Mouse (Mus musculus) large intestine, adult 2 months (tissue): Measurements from ENCODE around the gene Lsamp. TPM values are rescaled to one million over a fixed set of nuclear protein-coding genes. Genes with fewer than 3 reads are reported as not detected.

Source experiments
- DNase-seq: peaks from one replicate; pipeline ENCODE4 v3.0.0-alpha.2; 2012; ENCODE audit warnings: low read depth, low spot score
- WGBS: fragments of 180-500 bp; shearing (Covaris S2); methylation state at CpG from one replicate; pipeline ENCODE4 v1.1.7; 2018; 5-methylcytosine and 5-hydroxymethylcytosine counted together
- polyA plus RNA-seq: library from polyadenylated mRNA; depleted of rRNA; stranded (reverse); fragments of >200 nt; gene quantifications from 2 replicates; pipeline ENCODE4 v1.2.3, GENCODE M21; 2012

Gene Lsamp
- polyA plus RNA-seq, 1 experiment: 0.53 TPM

DNA sequence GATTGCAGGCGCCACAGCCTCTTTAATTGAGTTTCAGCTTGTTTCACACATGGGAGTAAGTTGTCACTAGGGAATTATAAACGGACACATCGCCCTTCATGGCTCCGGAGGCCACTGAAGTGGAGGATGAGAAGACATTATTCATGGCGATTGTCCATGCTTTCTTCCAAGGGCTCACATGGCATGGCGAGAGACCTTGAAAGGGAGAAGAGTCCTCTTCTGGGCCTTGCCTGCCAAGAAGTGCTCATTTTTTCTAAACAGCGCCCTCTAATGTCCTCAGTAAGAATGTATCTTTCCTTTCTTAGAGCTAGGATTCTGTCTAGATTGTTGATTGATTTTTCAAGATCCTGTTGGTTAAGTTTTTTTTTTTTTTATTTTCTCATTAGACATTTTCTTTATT, 1424.7 kb downstream of the Lsamp start:
- WGBS: 59% methylated on average over 7 of the region's 7 CpGs
- DNase-seq: no peak

DNA sequence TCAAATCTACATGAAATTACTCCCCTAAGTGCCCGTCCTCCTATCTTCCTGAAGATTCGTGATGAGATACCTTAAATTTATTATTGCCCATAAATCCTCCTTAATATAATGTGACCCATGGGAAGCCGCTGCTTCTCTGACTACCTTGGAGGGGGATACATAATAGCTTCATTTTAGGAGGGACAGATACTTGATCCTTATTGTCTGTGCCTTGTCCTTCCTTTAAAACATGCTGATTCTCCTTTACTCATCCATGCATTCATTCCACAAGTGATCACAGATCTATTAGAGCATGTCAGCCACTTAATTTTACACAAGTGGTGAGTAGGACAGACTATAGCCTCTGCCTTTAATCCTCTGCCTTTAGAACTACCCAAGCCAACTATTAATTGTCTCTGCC, 1426.5 kb downstream of the Lsamp start:
- 66% methylated on average over 3 of the region's 3 CpGs for WGBS

DNA sequence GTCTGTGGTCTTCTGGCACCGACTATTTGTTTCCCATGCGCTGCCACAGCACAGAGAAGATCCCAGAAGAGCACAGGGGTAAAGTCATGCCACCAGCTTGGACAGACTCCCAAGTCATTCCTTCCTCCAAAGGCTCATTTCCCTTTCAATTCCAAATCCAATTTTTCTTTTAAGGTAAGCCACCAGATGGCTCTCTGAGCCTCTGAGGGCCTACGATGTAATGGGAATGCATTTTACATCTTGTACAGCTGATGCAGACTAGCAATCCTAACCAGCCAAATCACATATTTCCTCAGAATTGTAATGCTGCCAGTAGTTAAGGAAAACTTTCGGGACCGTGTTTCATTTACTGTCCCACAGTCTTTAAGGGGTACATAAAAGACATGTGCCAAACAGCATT, 1433.2 kb downstream of the Lsamp start:
- DNase-seq: no peak
- WGBS: 81% methylated on average over 5 of the region's 5 CpGs

More for the DNA sequence above, 1426.5 kb downstream of the Lsamp start:
- no peak for DNase-seq

DNA sequence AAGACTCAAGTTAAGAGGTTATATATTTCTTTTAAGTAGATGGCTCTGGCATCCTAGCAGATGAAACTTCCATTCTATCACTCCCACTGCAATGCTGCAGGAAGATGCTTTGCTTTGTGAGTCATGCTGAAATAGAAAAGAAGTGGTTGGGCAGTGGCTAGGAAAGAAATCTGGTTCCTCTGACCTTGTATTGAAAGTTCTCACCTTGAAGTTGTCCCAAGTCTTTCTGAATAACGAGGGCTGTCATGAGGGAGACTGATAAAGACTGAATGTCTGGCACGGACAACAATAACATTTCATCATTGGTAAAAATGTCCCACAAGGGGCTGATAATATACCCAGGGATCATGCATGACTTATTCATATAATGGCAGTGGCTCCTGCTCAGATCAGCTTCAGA, 1483.2 kb downstream of the Lsamp start:
- no peak for DNase-seq
- 63% methylated on average over 2 of the region's 2 CpGs for WGBS

DNA sequence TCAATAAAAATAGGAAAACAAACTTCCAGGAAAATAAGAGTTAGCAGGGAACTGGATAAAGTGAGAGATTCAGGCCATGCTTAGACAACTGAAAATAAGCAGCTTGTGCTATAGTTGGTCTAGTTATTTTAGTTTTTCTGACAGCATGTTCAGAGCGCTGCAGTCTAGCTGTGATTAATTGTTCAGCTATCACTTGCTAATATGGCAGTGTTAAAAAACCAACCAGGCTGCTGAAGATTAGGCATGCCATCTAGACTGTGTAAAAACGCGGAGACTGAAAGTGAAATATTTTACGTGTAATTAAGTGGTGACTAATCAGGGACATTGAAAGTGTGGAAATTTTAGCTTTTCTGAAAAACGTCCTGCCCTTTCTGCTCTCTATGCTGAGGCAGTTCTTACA, 1494.5 kb downstream of the Lsamp start:
- WGBS: 80% methylated on average over 5 of the region's 5 CpGs
- no peak for DNase-seq

DNA sequence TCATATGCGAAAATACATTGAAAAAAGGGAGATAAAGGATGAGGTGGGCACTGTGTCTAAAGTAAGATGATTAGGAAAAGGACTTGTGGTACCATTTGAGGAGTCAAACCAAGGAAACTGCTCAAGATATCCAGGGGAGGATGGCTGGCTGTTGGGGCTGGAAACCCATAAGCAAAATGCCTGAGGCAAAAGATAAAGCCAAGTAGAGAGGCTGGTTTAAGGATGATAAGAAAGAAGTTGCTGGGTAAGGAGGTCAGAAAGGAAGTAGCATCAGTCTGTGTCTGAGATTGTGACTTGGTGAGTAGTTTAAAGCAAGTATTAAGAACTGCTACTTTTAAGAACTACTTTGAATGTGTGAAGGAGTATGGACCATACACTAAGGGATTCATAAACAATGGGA, 1497.7 kb downstream of the Lsamp start:
- WGBS: 66% methylated on average over 1 of the region's 1 CpGs
- DNase-seq: no peak

DNA sequence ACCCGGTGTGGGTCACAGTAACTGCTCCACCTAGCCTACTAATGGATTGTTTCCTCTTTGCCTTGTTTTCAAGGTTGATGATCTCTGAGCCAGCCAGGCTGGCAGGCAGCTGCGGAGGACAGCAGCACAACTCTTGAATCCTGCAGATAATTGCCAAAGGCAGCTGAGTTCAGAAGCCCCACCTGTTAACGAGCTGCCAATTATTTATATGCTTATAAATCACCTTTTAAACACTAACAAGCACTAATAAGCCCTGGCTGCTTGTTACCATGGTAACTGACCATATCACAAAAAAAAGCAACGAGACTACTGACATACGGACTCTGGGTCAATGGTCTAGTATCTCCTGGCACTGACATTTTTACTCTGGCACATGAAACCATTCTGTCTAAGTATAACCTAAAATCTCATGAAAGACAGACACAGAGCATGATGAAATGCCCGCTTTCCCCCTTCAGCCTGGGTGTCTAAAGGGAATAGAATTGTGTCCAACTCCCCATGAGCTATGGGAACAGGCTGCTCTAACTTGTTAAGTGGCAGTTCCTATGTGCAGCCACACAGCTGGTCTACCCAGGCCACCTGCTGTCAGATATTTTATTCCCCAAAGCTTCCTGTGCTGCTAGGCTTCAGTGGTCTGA, 1526.9 kb downstream of the Lsamp start:
- 37% methylated on average over 6 of the region's 6 CpGs for WGBS
- no peak for DNase-seq

DNA sequence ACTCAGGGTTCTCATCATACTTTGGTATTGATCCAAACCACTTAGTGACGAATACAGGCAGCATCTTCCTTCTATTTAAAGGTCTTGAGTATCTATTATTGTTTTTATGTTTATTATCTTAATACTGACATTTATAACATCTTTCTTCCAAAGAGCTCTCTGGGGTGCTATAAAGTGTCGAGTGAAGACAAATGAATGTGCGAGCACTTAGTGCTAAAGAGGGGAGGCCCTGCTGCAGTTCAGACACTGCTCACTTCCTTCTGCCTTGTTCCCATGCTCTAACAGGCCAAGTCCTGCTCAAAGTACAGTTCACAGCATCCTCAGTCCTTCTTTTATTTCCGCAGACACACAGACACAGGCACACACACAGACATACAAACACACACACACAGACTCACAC, 1537.4 kb downstream of the Lsamp start:
- WGBS: 48% methylated on average over 4 of the region's 4 CpGs
- DNase-seq: no peak

DNA sequence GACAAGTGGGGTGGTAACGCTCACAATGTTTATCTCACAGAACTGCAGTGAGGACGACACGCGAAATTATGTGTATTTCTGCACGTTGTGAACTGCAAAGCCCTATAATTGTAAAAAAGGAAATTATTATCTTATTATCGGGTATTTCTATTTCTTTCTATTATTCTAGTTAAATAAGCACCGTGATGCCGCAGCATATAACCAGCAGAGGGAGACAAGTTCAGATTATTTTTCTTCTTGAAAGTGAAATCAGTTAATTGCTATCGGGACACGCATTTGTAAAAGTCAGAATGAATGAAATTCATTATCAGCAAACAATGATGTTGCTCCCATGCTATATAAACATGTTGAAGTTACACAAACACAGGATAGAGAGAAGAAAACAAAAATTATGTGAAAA, 1540.1 kb downstream of the Lsamp start:
- 67% methylated on average over 10 of the region's 10 CpGs for WGBS
- no peak for DNase-seq

DNA sequence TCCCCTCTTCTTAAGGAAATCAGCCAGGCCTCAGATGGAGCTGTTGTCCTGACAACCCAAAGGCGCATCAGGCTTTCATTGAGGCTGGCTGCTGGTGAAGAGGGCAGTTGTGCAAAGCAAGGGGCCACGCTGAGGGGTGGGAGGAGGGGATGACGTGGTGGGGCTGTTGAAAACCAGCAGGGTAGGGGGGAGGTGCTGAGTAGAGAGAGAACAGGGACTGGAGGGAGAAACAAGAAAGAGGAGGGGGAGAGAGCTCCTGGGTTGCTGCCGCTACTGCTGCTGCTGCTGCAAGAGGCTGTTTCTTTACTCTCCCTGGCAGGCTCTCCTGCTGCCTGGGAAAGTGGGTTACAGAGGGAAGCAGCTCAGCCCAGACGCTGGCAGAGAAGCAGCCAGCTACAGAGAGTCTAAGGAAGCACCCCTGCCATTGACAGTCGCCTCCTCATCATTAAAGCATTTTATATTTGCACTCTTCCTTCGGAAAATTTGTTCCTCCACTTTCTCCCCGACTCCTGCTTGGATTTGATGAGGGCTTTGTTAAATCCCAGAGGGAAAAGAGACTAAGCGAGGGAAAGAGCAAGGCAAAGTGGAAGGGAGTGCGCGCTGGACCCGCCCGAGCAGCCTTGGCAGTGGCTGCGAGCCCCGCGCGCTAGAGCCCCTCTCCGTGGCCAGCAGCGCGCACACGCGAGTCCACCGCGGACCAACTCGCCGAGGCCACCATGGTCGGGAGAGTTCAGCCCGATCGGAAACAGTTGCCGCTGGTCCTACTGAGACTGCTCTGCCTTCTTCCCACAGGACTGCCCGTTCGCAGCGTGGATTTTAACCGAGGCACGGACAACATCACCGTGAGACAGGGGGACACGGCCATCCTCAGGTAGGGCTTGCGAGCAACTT, 1548.7 kb downstream of the Lsamp start:
- no peak for DNase-seq

DNA sequence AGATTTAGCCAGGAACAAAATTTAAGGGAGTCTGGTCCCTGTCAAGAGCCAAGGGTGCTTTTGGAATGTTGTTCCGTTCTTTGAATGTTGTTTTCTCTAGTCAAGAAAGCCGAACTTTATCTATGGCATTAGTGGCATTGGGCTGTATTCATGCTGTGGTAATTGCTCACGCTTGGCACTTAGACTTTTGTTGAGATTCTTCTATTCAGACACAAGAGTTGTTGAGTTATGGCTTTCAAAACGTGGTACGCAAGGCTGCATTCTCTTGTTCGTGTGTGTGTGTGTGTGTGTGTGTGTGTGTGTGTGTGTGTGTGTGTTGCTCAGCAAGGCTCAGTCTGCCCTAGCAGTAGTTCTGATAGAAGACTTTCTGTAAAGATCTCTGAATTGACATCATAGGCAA, 1549.5 kb downstream of the Lsamp start:
- 13% methylated on average over 6 of the region's 6 CpGs for WGBS
- DNase-seq: no peak

More for the DNA sequence above, 1548.7 kb downstream of the Lsamp start:
- 4% methylated on average over 38 of the region's 38 CpGs for WGBS

DNA sequence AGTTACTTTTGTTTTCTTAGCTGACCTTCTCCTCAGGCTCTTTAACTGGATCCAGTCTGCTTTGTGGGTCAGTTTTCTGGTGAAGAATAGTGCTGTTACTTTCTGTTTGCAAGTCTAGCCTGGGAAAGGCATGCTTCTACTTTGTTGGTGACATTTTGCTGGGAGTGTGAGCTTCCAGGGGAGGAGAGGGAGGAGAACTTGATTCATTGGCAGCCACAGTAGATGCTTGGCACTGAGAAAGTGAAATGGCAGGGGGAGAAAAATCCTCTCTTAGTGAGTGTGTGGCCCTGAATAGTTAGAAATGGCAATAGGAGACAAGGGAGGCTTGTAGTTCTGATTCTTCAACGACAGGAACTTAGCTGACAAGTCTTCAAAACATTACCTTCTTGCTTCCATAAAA, 1551.6 kb downstream of the Lsamp start:
- DNase-seq: no peak
- WGBS: 67% methylated on average over 1 of the region's 1 CpGs

DNA sequence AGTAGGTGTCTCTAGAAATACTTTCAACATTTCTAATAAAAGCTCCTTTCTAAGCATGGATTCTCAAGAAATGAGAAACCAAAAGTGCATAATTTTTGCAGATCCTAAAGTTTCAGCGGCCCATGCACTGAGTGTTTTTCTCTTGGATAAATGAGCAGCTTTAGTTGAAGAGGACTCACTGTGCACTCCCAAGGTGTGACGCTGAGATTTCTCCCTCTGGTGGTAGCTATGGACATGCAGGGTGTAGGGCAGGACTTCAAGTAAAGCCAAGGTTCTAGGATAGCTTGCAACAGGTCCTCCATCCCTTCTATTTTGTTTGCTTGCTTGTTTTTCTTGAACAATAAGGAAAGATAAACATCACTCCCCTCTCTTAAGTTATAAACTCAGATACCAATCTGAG, 1558.5 kb downstream of the Lsamp start:
- DNase-seq: no peak
- 46% methylated on average over 2 of the region's 2 CpGs for WGBS

DNA sequence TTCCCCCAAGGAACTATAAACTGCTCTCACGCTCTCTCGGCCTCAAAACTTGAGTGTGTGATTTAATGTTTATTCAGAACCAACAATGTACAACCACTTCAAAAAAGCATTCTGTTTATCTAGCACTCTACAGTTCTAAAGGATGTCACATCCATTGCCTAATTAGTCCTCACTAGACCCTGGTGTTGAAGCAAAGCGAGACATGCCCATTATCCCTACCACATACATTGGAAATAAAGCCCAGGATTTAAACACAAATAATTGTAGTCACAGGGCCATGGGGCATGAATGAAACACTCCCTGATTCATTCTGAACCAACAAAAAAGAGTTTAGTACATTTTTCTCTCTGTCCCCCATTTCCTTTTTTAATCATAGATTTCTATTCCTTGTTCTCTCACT, 1567.0 kb downstream of the Lsamp start:
- no peak for DNase-seq
- 77% methylated on average over 3 of the region's 3 CpGs for WGBS

DNA sequence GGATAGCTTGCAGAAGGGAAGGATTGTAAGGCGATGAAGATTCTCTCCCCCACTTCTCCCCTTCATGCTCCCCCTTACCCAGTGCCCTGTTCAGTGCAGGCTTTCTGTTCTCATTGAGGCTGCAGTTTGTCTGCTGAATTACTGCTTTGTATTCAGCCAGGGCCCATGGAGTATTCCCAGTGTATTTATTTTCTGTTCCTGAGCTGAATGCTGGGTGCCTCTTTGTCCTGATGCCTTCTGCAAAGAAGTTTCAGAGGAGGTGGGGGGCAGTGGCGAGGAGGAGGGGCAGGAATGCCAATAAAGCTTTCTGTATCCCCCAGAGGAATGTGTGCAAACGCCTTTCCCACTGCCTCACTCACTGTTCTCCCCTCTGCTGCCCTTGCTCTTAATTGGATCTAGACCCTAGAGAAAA, 1567.7 kb downstream of the Lsamp start:
- WGBS: 23% methylated on average over 3 of the region's 3 CpGs
- DNase-seq: no peak

DNA sequence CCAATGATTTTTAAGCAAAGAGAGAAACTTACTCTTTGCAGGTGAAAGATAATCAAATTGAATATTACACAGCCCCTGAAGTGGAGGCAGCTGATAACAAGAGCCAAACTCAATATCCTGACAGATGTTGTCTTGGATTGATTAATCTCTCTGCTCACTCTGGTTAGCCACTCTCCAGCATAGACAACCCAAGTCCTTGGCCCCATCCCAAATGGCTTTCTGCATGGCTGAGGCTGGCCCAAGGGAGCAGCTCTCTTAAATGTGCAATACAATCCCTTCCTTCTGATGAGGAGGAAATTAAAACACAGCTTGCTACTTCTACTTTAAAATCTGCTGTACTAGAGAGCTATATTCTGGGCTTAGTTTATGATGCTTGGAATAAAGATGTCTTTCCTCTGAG, 1572.9 kb downstream of the Lsamp start:
- DNase-seq: no peak

DNA sequence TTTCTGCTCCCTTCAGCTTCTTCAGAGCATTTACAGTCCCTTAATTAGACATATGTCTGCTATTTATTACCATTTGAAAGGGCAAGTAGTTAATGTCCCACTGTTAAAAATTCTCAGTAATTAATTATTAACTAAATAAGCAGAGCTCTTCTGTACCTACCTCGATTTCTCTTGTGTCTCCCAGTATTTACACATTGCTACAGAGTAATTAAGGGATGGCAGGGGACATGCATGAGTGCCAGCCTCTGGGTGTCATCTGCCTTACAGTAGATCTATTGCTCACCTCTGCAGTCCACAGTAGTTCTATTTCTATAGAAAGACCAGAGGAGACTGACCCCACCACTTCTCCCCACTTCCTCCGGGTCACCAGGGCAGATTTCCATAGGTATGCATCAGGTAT, 1581.1 kb downstream of the Lsamp start:
- no peak for DNase-seq
- 26% methylated on average over 2 of the region's 2 CpGs for WGBS

DNA sequence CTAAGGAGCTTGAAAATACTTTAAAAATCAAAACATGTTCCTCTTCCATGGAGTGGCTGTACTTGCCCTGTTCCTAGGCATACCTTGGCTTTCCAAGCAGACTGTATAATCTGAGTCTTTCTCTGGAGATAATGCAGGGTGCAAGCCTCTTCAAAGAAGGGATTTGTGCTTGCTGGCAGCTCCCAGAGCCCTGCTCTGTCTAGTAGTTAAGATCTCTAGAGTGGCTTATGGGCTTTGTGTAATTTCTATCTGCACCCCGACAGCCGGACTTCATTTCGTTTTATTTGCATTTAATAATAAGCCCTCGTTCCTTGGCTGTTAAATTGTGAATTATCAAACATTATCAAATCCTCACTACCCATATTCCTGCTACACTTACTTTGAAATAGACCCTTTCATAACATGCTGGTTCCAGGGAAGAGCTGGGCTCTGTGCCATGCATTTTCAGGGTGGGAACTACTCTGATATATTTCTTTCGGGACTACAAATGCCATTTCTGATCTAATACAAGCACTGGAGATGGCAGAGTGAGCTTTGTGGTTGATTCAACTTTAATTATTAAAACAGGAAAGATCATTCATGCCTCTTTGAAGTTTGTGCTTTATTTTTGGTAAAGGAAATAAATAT, 1604.6 kb downstream of the Lsamp start:
- DNase-seq: no peak
- 77% methylated on average over 5 of the region's 5 CpGs for WGBS

DNA sequence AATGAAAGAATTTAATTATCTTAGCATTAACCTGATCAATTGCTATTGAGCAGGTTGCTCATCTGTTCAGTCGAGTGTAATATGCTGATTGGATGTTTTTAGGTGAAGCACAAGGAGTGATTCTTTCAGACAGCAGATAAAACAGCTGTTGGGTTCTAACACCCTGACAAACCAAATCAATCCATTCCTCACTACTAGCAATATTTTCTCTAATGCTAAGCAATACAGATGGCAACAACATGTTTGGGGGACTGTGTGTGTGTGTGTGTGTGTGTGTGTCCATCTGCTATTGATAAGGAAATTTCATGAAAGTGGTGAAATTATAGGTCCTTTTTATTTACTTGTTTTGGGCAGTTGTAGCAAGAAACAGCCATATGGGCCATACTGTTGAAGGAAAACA, 1628.1 kb downstream of the Lsamp start:
- 52% methylated on average over 1 of the region's 1 CpGs for WGBS
- no peak for DNase-seq

DNA sequence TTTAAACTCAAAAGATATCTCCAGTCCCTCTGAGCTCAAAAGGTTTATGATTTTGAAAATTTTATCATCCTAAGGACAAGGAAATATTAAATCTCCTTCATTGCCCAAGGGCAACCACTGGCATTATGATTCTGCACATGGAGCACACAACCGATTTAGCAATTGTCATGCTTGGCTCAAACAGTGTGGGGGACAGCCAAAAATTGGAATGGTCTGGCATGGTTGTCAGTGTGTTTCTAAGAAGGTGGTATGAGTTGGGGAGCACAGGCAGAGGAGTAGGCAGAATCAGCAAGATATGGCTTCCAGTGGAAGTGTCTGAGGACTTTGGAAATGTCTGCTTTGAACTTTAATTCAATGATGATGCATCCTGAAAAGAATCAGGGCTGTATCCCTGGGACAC, 1639.7 kb downstream of the Lsamp start:
- 76% methylated on average over 1 of the region's 1 CpGs for WGBS
- DNase-seq: no peak

DNA sequence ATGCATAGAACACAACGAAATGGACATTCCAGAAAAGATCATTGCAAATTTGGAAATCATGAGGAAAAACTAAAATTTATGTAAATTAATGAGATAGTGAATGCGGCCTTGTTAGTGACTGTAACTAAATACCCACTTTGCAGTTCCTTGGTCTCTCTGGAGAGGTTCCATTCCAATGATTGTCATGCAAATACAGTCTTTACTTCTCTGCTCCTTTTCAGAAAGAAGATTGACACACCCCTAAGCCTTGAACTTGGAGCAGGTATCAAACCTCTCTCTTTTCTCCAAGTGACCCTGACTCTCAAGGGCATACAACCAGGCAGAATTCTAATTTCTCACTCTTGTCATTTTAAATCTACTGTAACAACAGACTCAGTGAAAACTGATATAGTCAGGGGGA, 1649.7 kb downstream of the Lsamp start:
- DNase-seq: no peak
- 64% methylated on average over 2 of the region's 2 CpGs for WGBS
